Mouse (Mus musculus): ENCODE measurements around the gene Olfr787. TPM values are rescaled to one million over a fixed set of nuclear protein-coding genes. Genes with fewer than 3 reads are reported as not detected.

Gene Olfr787
- not detected in 2 replicates for polyA plus RNA-seq (2012; rRNA removed)

DNA sequence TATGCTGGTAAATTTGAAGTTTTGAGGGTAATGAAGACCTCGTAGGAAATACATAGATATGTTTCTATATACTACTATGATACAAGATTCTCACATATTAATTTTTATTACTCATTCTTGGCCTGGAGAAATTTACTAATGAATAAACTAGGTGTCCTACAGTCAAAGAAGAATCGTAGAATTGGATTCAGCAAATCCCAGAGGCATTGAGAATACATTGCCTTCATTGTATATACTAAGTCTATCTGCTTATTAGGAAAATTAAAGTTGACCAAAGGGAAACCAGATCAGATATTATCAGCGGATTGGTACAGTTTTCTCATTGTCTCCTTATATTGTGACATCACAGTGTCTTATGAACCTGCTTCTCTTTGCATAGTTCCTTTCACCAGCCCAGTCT lies at the start of gene Olfr787:
Gene Olfr787, plus strand, starts transcription at position 301 of the 400 bp plus-strand sequence.

DNA sequence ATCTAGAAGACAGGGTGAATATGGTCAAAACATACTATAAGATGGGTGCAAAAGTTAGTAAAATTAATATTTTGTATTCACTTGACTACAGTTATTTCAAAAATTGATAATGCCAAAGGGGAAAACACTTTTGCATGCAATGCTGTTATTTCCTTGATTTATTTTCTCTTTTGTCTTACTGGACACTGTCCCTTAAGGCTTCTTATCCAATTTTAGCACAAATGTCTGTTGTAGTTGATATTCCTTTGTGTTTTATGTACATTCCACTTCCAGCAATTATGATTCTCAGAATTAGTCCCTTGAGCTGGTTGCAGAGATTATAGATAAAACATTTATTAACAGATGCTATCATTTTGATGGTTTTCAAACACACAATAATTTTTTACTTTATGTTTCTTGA lies 34.7 kb upstream of the Olfr787 start, which contains the start of gene Olfr786:
Gene Olfr786, plus strand, starts transcription at position 301 of the 400 bp plus-strand sequence.

DNA sequence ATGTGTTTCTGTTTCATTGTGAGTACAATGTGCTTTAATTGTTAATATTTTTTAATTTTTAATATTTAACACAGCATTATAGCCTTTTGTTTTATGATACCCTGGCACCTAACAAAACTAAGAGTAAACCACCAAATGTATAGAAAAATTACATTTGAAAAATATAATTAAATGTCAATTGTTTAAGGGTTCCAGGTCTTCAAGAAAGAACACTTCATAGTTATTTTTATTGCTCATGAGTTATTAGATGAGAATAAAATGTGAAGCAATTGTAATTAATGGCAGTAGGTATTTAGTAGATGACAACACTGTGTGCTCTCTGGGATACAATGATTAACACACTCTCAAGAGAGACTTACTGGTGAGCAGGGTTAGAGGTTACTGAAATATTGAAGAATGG lies 9.0 kb downstream of the Olfr787 start, which contains the start of gene Olfr788:
Gene Olfr788, plus strand, starts transcription at position 301 of the 400 bp plus-strand sequence.

DNA sequence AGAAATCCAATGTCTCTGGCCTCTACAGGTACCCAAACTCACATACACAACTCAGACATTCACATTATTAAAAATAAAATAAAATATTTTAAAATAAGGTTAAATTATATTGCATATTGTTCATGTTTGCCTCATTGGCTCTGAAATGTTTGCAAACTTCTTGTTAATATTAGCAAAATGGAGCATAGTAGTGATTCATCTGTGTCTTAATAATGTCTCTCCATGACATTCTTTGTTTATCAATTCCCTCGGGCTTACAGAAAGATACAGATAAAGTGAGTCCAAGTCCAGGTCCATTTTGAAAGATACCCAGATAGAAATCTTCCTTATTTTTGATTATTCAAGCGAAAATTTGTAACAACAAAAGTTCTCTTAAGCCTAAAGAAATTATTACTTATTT lies 22.8 kb downstream of the Olfr787 start, which contains the start of gene Olfr789:
Gene Olfr789, plus strand, starts transcription at position 301 of the 400 bp plus-strand sequence.

DNA sequence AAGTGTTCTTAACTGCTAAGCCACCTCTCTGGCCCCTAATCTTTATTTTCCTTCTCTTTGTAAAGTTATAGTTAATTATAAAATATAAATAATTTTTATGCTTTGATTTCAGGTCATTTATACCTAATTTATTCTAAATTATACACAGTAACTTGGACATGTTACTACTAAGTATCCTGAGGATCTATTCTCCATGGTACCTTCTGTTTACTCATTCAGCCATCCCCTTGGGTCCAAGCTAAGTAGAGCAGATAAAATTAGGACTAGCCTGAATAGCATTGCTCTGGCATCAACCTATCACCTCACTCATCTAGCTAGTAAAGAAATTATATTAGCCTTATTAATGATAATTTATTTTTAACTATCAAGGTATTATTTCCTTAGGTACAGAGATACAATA lies 36.5 kb downstream of the Olfr787 start, which contains the start of gene Olfr790:
Gene Olfr790, plus strand, starts transcription at position 301 of the 400 bp plus-strand sequence.

Other genes with a start within 250 kb of the Olfr787 start
- gene Olfr774, start 225.7 kb upstream of the Olfr787 start, polyA plus RNA-seq (2012; rRNA removed): not detected in 2 replicates
- gene Olfr775, start 213.4 kb upstream of the Olfr787 start, polyA plus RNA-seq (2012; rRNA removed): not detected in 2 replicates
- gene Olfr776, start 202.7 kb upstream of the Olfr787 start, polyA plus RNA-seq (2012; rRNA removed): not detected in 2 replicates
- gene Olfr777, start 190.4 kb upstream of the Olfr787 start, polyA plus RNA-seq (2012; rRNA removed): not detected in 2 replicates
- not detected in 2 replicates for gene Olfr780, start 143.7 kb upstream of the Olfr787 start, polyA plus RNA-seq (2012; rRNA removed)
- gene Olfr781, start 133.0 kb upstream of the Olfr787 start, polyA plus RNA-seq (2012; rRNA removed): not detected in 2 replicates
- gene Olfr782, start 113.0 kb upstream of the Olfr787 start, polyA plus RNA-seq (2012; rRNA removed): not detected in 2 replicates
- 0.06 TPM in 2 replicates for gene Olfr784, start 77.8 kb upstream of the Olfr787 start, polyA plus RNA-seq (2012; rRNA removed)
- not detected in 2 replicates for gene Olfr785, start 56.4 kb upstream of the Olfr787 start, polyA plus RNA-seq (2012; rRNA removed)
- gene Olfr786, start 34.6 kb upstream of the Olfr787 start, polyA plus RNA-seq (2012; rRNA removed): not detected in 2 replicates
- not detected in 2 replicates for gene Olfr788, start 9.1 kb downstream of the Olfr787 start, polyA plus RNA-seq (2012; rRNA removed)
- gene Olfr789, start 22.9 kb downstream of the Olfr787 start, polyA plus RNA-seq (2012; rRNA removed): not detected in 2 replicates
- gene Olfr790, start 36.6 kb downstream of the Olfr787 start, polyA plus RNA-seq (2012; rRNA removed): not detected in 2 replicates
- gene Olfr791, start 59.9 kb downstream of the Olfr787 start, polyA plus RNA-seq (2012; rRNA removed): not detected in 2 replicates
- gene Olfr792, start 77.3 kb downstream of the Olfr787 start, polyA plus RNA-seq (2012; rRNA removed): not detected in 2 replicates
- not detected in 2 replicates for gene Olfr794, start 105.8 kb downstream of the Olfr787 start, polyA plus RNA-seq (2012; rRNA removed)
- not detected in 2 replicates for gene Olfr796, start 150.7 kb downstream of the Olfr787 start, polyA plus RNA-seq (2012; rRNA removed)
- gene Olfr798, start 166.1 kb downstream of the Olfr787 start, polyA plus RNA-seq (2012; rRNA removed): not detected in 2 replicates
- gene Olfr799, start 175.6 kb downstream of the Olfr787 start, polyA plus RNA-seq (2012; rRNA removed): not detected in 2 replicates
- gene Olfr800, start 195.8 kb downstream of the Olfr787 start, polyA plus RNA-seq (2012; rRNA removed): not detected in 2 replicates
- not detected in 2 replicates for gene Olfr801, start 212.0 kb downstream of the Olfr787 start, polyA plus RNA-seq (2012; rRNA removed)
- gene Olfr802, start 226.3 kb downstream of the Olfr787 start, polyA plus RNA-seq (2012; rRNA removed): not detected in 2 replicates
- gene Olfr803, start 232.4 kb downstream of the Olfr787 start, polyA plus RNA-seq (2012; rRNA removed): not detected in 2 replicates
- gene Olfr804, start 241.3 kb downstream of the Olfr787 start, polyA plus RNA-seq (2012; rRNA removed): not detected in 2 replicates